Mouse (Mus musculus) midbrain, embryonic 16.5 days (tissue): ENCODE measurements around the gene Raver1. TPM values are rescaled to one million over a fixed set of nuclear protein-coding genes. Genes with fewer than 3 reads are reported as not detected.

Source experiments
- ATAC-seq: fragments of 200-750 bp; cut with Nextera tagmentation; 2 replicates; pipeline ENCODE4 v1.8.0; 2017; ENCODE audit warnings: moderate TSS enrichment
- H3K27ac ChIP-seq: fragments of 300-500 bp; sonication (generic); 2 replicates; pipeline ENCODE4 v1.5.1; 2014; ENCODE audit warnings: mild to moderate bottlenecking, low read length, mixed read lengths
- H3K27me3 ChIP-seq: fragments of 300-500 bp; sonication (generic); 2 replicates; pipeline ENCODE4 v1.6.1; 2014; ENCODE audit warnings: low read depth, low read length, mixed read lengths; ENCODE audit not compliant: control insufficient read depth, insufficient read depth
- H3K36me3 ChIP-seq: fragments of 300-500 bp; sonication (generic); 2 replicates; pipeline ENCODE4 v1.6.1; 2014; ENCODE audit warnings: mild to moderate bottlenecking, low read length, moderate library complexity, mixed read lengths; ENCODE audit not compliant: control insufficient read depth, insufficient read depth
- H3K4me1 ChIP-seq: fragments of 300-500 bp; sonication (generic); 2 replicates; pipeline ENCODE4 v1.6.1; 2014; ENCODE audit warnings: mild to moderate bottlenecking, low read length, mixed read lengths; ENCODE audit not compliant: control insufficient read depth, insufficient read depth
- H3K4me2 ChIP-seq: fragments of 300-500 bp; sonication (generic); 2 replicates; pipeline ENCODE4 v1.6.1; 2014; ENCODE audit warnings: mild to moderate bottlenecking, low read length, mixed read lengths
- H3K4me3 ChIP-seq: fragments of 300-500 bp; sonication (generic); 2 replicates; pipeline ENCODE4 v1.5.1; 2014; ENCODE audit warnings: low read depth, mild to moderate bottlenecking, low read length, moderate library complexity, mixed read lengths
- H3K9ac ChIP-seq: fragments of 300-500 bp; sonication (generic); 2 replicates; pipeline ENCODE4 v1.6.1; 2014; ENCODE audit warnings: low read depth, low read length, mixed read lengths
- H3K9me3 ChIP-seq: fragments of 300-500 bp; sonication (generic); replicated peaks from 2 replicates; pipeline ENCODE4 v1.6.1; 2014; ENCODE audit warnings: mild to moderate bottlenecking, low read length, mixed read lengths; ENCODE audit not compliant: control insufficient read depth, poor library complexity, severe bottlenecking
- WGBS: fragments of 180-500 bp; shearing (Covaris S2); extraction: QIAGEN DNeasy Blood & Tissue Kit; methylation state at CpG from one replicate; pipeline ENCODE4 v1.1.7; 2014; 5-methylcytosine and 5-hydroxymethylcytosine counted together
- polyA plus RNA-seq: library from polyadenylated mRNA; unstranded; fragments of >200 nt; fragmentation: Nextera tagmentation; extraction: Ambion mirVana; gene quantifications from 2 replicates; pipeline ENCODE4 v1.2.1, GENCODE M21; 2015

Raver1 gene
- polyA plus RNA-seq, 1 experiment from 2014 or later: 28.9 TPM

DNA sequence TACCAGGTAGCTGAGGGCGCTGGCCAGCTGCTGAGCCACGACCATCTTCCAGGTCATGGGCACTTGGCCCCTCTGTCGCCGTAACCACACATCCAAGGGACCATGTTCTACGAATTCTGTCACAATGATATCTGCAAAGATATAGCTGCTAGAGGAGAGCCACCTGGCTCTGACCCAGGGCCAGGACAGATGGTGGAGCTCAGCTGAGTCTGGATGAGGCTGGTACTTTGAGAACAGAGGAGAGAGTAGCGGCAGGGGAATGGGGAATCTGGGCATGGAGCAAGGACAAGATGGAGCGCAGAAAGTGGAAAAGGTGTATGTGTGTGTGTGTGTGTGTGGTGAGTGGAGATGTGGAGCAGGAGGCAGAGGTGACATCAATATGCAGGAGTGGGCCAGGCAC is 22.4 kb upstream of the Raver1 start:
- H3K27me3 ChIP-seq: no peaks in the 10 kb centered on the region
- no peak overlapping the region for H3K4me3 ChIP-seq
- 94% methylated on average over 7 of the region's 7 CpGs for WGBS
- no peaks in the 10 kb centered on the region for H3K9me3 ChIP-seq
- H3K4me1 ChIP-seq: no peaks in the 10 kb centered on the region
- peaks cover 6% of the 10 kb centered on the region; the same call in 1 of the 2 replicates for H3K36me3 ChIP-seq
- no peak overlapping the region for H3K27ac ChIP-seq
- no peak for ATAC-seq
- no peak overlapping the region for H3K4me2 ChIP-seq
- no peak overlapping the region for H3K9ac ChIP-seq

DNA sequence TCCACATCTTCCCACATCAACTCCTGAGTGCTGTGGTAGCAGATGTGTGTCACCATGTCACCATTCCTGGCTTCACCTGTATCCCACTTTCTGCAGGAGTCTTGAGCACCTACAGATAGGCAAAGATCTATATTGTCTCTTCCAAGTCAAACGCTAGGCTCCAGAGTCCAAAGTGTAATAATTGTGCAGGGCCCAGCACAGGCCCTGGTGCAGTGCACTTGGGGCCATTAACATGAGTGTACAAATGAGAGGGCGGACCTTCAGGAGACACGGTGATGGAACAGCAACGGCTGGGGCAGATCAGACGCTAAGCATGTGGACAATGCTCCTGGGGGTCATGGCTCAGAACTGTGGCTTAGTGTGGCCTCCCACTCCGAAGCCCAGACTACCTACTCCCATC is 21.9 kb upstream of the Raver1 start:
- H3K9ac ChIP-seq: no peak overlapping the region
- H3K9me3 ChIP-seq: no peaks in the 10 kb centered on the region
- no peak for ATAC-seq
- H3K4me3 ChIP-seq: no peak overlapping the region
- no peaks in the 10 kb centered on the region for H3K4me1 ChIP-seq
- no peaks in the 10 kb centered on the region for H3K27me3 ChIP-seq
- WGBS: 93% methylated on average over 6 of the region's 6 CpGs
- H3K4me2 ChIP-seq: no peak overlapping the region
- peaks cover 6% of the 10 kb centered on the region; the same call in 1 of the 2 replicates for H3K36me3 ChIP-seq
- H3K27ac ChIP-seq: no peak overlapping the region

DNA sequence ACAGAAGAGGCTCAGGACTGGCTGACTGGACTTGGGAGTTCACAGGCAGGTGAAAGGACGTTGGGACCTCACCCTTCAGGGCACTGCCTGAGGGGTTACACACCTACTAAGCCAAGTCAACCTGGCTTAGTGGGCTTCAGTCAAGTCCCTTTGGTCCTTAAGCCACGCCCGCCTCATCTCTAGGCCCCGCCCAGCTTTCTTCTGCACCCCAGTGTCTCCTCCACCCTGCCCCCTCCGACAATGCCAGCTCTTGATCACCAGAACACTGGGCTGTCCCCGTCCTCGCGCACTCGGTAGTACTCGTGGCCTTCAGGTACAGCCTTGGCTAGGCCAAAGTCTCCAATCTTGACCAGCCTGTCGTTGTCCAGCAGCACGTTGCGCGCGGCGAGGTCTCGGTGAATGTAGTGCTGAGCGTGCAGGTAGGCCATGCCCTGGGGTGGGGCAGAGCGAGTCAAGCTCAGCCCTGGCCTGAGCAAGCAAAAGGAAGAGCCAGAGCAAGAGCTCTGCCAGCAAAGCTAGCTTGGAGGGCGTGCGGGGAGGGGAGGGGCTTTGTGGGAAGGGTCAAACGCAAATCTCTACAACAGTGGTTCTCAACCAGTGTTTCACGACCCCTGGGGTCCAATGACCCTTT is 15.9 kb upstream of the Raver1 start:
- Histone ChIP-seq H3K4me1 (no peaks in the 10 kb centered on the region), H3K4me3 (no peak overlapping the region), H3K4me2 (no peak overlapping the region), H3K27me3 (no peaks in the 10 kb centered on the region), H3K27ac (no peak overlapping the region), H3K9me3 (no peaks in the 10 kb centered on the region), H3K9ac (no peak overlapping the region), H3K36me3 (no peaks in the 10 kb centered on the region)
- no peak for ATAC-seq
- WGBS: 44% methylated on average over 23 of the region's 23 CpGs

DNA sequence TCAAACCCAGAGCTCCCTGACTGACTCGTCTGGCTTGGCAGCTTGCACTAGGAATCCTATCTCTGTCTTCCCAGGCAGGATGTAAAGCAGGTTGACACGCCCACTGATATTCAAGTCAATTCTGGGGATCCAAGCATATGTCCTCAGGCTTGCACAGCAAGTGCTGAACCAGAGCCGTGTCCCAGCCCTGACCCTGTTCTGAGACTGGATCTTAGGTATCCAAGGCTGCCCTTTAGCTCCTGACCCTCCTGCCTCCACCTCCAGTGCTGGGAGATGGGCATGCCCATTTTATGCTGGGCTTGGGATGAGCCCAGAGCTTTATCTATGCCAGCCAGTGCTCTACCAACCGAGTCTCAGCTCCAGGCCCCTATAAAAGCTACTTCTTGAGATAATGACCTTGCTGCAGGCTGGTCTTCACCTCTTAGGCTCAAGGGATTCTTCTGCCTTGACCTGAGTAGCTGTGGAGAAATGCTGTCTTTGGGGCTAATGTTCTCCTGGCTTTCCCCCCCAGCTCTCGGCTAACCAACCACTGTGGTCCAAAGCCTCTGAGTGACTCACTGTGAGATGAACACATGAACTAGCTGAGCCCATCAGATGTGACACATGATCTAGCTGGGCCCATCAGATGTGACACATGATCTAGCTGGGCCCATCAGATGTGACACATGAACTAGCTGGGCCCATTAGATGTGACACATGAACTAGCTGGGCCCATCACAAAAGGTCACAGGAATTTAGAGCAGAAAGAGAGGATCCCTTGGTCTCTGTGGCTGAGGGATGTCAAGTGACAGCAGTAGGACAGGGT is 14.2 kb upstream of the Raver1 start:
- H3K4me2 ChIP-seq: no peak overlapping the region
- no peak overlapping the region for H3K4me3 ChIP-seq
- H3K36me3 ChIP-seq: no peaks in the 10 kb centered on the region
- H3K9ac ChIP-seq: no peak overlapping the region
- H3K27me3 ChIP-seq: no peaks in the 10 kb centered on the region
- no peaks in the 10 kb centered on the region for H3K9me3 ChIP-seq
- no peaks in the 10 kb centered on the region for H3K4me1 ChIP-seq
- ATAC-seq: no peak
- no peak overlapping the region for H3K27ac ChIP-seq
- 78% methylated on average over 5 of the region's 5 CpGs for WGBS

DNA sequence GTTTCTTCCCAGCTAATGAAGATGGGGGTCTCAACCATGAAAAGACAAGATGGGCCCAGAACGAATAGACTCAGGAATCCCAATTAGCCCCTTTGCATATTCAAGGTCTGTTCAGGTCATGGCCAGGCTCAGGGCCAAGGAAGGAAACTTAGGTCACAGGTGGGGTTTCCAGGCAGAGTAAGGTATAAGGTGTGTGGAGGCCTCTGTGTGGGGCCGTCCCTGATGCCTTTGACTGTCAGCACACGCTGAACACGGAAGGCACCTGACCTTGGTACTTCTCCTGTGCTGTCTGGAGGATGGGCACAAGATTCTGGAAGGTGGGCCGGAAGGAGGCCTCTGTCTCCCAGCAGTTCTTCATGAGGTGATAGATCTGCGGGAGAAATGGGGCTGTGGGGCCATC is 13.0 kb upstream of the Raver1 start:
- ATAC-seq: no peak
- Histone ChIP-seq H3K4me1 (no peaks in the 10 kb centered on the region), H3K9me3 (no peaks in the 10 kb centered on the region), H3K27ac (no peak overlapping the region), H3K4me3 (no peak overlapping the region), H3K9ac (no peak overlapping the region), H3K36me3 (no peaks in the 10 kb centered on the region), H3K4me2 (no peak overlapping the region), H3K27me3 (no peaks in the 10 kb centered on the region)
- WGBS: 89% methylated on average over 6 of the region's 6 CpGs

DNA sequence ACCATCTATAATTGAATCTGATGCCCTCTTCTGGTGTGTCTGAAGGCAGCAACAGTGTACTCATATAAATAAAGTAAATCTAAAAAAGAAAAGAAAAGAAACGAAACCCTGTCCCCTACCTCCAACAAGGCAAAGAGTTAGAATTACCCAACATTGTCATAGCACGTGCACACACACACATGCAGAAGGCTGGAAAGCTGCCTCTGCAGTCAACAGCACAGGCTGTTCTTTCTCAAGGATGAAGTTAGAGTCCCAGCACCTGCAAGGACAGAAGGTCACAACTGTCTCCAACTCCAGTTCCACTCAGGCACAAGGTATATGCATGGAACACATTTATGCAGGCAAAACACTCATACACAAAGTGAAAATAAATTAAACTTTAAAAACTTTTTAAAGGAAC is 10.3 kb upstream of the Raver1 start:
- H3K9me3 ChIP-seq: no peaks in the 10 kb centered on the region
- H3K36me3 ChIP-seq: no peaks in the 10 kb centered on the region
- no peak for ATAC-seq
- H3K9ac ChIP-seq: no peak overlapping the region
- H3K27me3 ChIP-seq: no peaks in the 10 kb centered on the region
- H3K4me2 ChIP-seq: no peak overlapping the region
- no peak overlapping the region for H3K4me3 ChIP-seq
- no peak overlapping the region for H3K27ac ChIP-seq
- no peaks in the 10 kb centered on the region for H3K4me1 ChIP-seq
- WGBS: 87% methylated on average over 2 of the region's 2 CpGs

DNA sequence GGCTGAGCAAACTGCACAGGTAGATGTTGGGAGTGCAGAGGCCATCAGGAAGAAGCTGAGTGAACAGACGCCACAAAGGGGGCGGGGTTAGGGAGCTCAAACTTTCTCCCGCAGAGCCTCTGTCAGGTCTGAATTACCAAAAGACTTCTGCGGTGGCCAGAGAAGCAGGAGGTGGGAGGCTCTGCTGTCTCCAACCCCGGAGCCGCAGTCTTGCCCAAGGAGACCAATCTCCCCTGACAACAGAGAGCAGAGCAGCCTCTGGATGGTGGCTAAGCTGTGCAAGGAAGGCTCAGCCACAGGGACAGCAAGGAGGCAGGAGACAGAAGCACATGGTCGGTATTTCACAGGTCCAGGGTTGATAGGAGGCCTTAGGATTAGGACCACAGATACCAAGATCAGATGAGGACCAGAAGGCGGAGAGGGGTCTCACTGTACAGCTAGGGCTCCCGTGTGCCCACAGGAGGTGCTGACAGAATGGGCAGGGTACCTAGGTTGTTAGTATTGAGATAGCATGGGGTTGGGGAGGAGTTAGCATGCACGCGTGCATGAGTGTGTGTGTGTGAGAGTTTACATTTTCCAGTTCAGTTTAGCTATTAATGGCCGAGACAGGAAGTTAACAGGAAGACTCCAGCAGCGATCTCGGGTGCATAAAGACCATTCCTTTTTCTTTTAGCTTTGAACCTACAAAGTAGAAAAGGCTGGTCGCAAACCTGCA is 8.8 kb upstream of the Raver1 start:
- Histone ChIP-seq H3K4me1 (no peaks in the 10 kb centered on the region), H3K27ac (no peak overlapping the region), H3K27me3 (no peaks in the 10 kb centered on the region), H3K9me3 (no peaks in the 10 kb centered on the region), H3K4me3 (no peak overlapping the region), H3K4me2 (no peak overlapping the region), H3K9ac (no peak overlapping the region; the same call in 1 of the 2 replicates), H3K36me3 (no peaks in the 10 kb centered on the region)
- 0 out of 2 replicates have a peak, but pooled peaks have one; percentile 17 for ATAC-seq
- WGBS: 38% methylated on average over 15 of the region's 15 CpGs

DNA sequence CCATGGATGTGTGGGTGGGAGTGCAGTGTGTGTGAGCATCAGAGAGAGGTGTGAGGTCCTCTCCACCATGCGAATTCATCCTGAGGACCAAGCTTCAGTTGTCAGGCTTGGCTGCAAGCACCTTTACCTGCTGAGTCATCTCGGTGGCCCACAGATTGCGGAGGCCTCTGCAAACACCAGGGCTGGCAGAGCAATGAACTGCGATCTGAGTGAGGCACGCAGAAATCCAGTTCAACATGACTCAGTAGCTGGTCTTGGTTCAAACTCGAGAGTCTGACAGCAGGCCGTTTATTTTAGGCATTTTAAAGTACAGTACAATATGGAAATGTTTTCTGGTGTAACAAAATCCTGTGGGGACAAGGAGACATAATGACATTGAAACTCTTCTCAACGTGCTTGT is 6.0 kb upstream of the Raver1 start:
- Histone ChIP-seq H3K9me3 (no peaks in the 10 kb centered on the region), H3K4me3 (no peak overlapping the region), H3K27me3 (no peaks in the 10 kb centered on the region), H3K4me2 (no peak overlapping the region), H3K27ac (no peak overlapping the region), H3K4me1 (no peaks in the 10 kb centered on the region), H3K36me3 (no peaks in the 10 kb centered on the region), H3K9ac (no peak overlapping the region)
- 89% methylated on average over 8 of the region's 8 CpGs for WGBS
- ATAC-seq: no peak

DNA sequence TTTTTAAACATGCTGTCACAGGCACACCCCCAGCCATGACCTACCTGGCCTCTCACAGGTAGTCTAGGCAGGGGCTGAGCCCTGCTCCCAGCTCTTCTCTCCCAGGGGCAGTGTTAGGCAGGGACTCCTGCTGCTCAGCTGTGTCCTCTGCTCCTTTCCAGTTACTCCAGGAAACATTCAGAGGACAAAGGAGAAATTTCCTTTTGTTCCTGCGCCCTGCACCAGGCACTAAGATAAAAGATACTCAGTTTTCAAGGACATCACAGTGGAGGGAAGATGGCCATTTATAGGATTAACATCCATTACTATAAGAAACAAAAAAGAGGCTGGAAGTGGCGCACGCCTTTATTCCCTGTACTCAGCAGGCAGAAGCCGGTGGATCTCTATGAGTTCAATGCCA is 4.2 kb upstream of the Raver1 start:
- WGBS: 53% methylated on average over 4 of the region's 4 CpGs
- H3K4me1 ChIP-seq: peaks cover under 1% of the 10 kb centered on the region; the same call in 1 of the 2 replicates
- ATAC-seq: no peak
- no peak overlapping the region for H3K9ac ChIP-seq
- no peak overlapping the region for H3K4me2 ChIP-seq
- H3K27ac ChIP-seq: no peak overlapping the region
- no peaks in the 10 kb centered on the region for H3K9me3 ChIP-seq
- no peaks in the 10 kb centered on the region for H3K27me3 ChIP-seq
- H3K36me3 ChIP-seq: no peaks in the 10 kb centered on the region
- H3K4me3 ChIP-seq: no peak overlapping the region
